Mouse (Mus musculus) small intestine, adult 2 months (tissue): Measurements from ENCODE around the gene Irf2bp1.

Experiments used
- CTCF ChIP-seq: fragments of 200-500 bp; IDR thresholded peaks from 2 replicates; pipeline ENCODE4 v1.5.1; 2012; ENCODE audit warnings: low read depth, mild to moderate bottlenecking, control low read depth, inconsistent platforms, low read length, moderate library complexity, mixed read lengths; ENCODE audit not compliant: insufficient replicate concordance, insufficient read length; ENCODE audit errors: extremely low read depth
- POLR2A ChIP-seq: fragments of 200-500 bp; IDR thresholded peaks from 2 replicates; pipeline ENCODE4 v1.6.1; 2012; ENCODE audit warnings: low read depth, mild to moderate bottlenecking, control low read depth, inconsistent platforms, low read length, moderate library complexity

DNA sequence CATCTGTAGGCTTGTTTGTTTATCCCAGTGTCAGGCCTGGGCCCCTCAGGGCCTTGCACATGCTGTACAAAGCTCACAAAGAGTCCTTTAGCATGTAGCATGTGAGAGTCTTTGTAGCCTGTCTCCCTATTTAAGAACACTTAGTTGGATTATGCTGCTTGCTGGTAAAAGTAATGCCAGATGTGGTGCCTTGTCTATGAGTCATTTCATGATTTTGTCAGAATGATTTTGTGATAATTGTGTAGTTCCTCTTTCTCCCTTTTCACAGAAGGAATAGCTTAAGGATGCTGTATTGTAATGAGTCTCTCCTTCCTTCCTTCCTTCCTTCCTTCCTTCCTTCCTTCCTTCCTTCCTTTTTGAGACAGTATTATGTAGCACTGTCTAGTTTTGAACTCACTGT lies 24.2 kb downstream of the Irf2bp1 start:
- no peak for TF ChIP-seq CTCF
- TF ChIP-seq POLR2A, result no peak
